Mouse (Mus musculus) small intestine, adult 2 months (tissue): Measurements from ENCODE around the gene Diexf.

Experiments
- CTCF ChIP-seq: fragments of 200-500 bp; IDR thresholded peaks from 2 replicates; pipeline ENCODE4 v1.5.1; 2012; ENCODE audit warnings: low read depth, mild to moderate bottlenecking, control low read depth, inconsistent platforms, low read length, moderate library complexity, mixed read lengths; ENCODE audit not compliant: insufficient replicate concordance, insufficient read length; ENCODE audit errors: extremely low read depth
- POLR2A ChIP-seq: fragments of 200-500 bp; IDR thresholded peaks from 2 replicates; pipeline ENCODE4 v1.6.1; 2012; ENCODE audit warnings: low read depth, mild to moderate bottlenecking, control low read depth, inconsistent platforms, low read length, moderate library complexity

DNA sequence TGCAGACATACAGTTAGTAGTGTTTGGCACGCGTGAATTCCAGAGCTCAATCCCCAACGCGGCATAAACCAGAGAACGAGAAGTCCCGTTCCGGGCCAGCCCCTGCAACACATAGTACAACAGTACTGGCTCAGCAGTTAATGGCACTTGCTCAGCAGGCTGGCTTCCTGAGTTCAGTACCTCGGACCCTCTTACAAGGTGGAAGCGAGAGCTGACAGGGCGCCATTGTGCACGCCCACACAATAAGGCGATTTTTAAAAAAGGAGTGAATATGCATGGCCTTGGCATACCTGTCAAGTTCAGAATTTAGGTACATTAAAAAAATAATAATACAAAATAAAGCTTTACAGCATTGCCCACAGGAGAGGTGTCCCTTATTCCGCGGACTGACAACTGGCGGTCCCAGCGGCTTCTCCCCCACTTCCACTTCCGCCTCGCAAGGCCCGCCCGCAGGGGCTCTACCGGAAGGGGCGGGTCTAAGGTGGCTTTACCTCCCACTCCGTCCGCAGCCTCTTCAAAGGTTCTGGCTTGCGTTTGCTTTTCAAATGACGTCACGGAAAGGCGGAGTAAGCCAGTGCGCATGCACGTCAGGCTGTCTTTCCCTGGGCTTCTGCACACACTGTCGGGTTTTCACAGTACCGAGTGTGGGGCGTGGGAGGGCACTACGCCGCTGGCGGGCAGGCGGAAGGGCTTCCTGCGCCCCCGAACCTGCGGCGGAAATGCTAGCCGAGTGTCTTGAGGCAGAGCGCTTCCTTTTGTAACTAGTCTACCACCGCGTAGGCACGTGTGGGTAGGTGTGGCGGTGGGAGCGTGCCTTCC lies 43.1 kb upstream of the Diexf start:
- TF ChIP-seq CTCF = no peak
- TF ChIP-seq POLR2A = peak; percentile 91
